ENCODE assay signal across 25 mouse cellular contexts in genomic region chr4:106817017-106817416, GRCm38 (mm10).
"Had no signal": no experiment of that assay in that cellular context is flagged by ENCODE, and none has a peak within 500 bp of the region (broad histone marks: within the 10 kb centered on the region; RNA-seq: fewer than 3 reads in every experiment).

No protein-coding gene starts in this region.

- H3K27ac ChIP-seq: heart, adult 2 months; heart, embryonic 13.5 days; heart, embryonic 15.5 days; hindbrain, postnatal 0 days; kidney, embryonic 15.5 days; kidney, postnatal 0 days; liver, embryonic 13.5 days had no signal

- H3K36me3 ChIP-seq: heart, embryonic 13.5 days; heart, embryonic 15.5 days; hindbrain, embryonic 13.5 days; hindbrain, embryonic 15.5 days; kidney, embryonic 15.5 days; limb, embryonic 12.5 days; liver, embryonic 13.5 days had no signal

- H3K4me1 ChIP-seq: heart, embryonic 13.5 days; heart, embryonic 15.5 days; liver, embryonic 13.5 days had no signal

- DNase-seq: gastrocnemius, postnatal 14 days; gastrocnemius, postnatal 36 days; heart, adult 11 months; heart, adult 2 months; heart, postnatal 14 days; heart, postnatal 36 days; kidney, adult 11 months; kidney, adult 2 months; kidney, adult 9 months; kidney, postnatal 14 days; kidney, postnatal 36 days; layer of hippocampus, adult 9-11 months; layer of hippocampus, postnatal 36 days; left cerebral cortex, postnatal 4 days; liver; liver, embryonic 13.5 days had no signal

- ATAC-seq: hindbrain, postnatal 0 days; intestine, embryonic 16.5 days had no signal

- H3K4me3 ChIP-seq: heart, adult 2 months; heart, embryonic 13.5 days; heart, embryonic 15.5 days; hindbrain, embryonic 13.5 days; hindbrain, embryonic 15.5 days; kidney, embryonic 15.5 days; limb, embryonic 12.5 days; liver, embryonic 13.5 days had no signal

- H3K27me3 ChIP-seq: heart, embryonic 13.5 days; heart, embryonic 15.5 days; hindbrain, embryonic 15.5 days; kidney, embryonic 15.5 days; limb, embryonic 12.5 days had no signal

- H3K9me3 ChIP-seq: heart, embryonic 13.5 days; heart, embryonic 15.5 days; hindbrain, embryonic 13.5 days; hindbrain, embryonic 15.5 days; kidney, embryonic 15.5 days; limb, embryonic 12.5 days; liver, embryonic 13.5 days had no signal
